Mouse (Mus musculus): ENCODE data around the gene Gm17657. TPM values are rescaled to one million over a fixed set of nuclear protein-coding genes. Genes with fewer than 3 reads are reported as not detected.
A peak's percentile ranks its signal among the peaks of the same experiment; 100 is the strongest.

The Gm17657 gene
- polyA plus RNA-seq, 1 experiment from 2014 or later: not detected

- no peak overlapping the region for H3K4me2 ChIP-seq
- 0 out of 2 replicates have a peak overlapping the region, but pooled peaks have one; percentile 10 for H3K27ac ChIP-seq (ENCODE audit: low read depth)
- no peaks in the 10 kb centered on the region for H3K4me1 ChIP-seq (ENCODE audit: insufficient read depth)
- peaks cover 24% of the 10 kb centered on the region for H3K36me3 ChIP-seq (ENCODE audit: insufficient read depth)
- WGBS: 83% methylated on average over 3 of the region's 3 CpGs
- no peaks in the 10 kb centered on the region for H3K27me3 ChIP-seq (ENCODE audit: insufficient read depth, low read length)
- no peak for TF ChIP-seq CTCF (IDR thresholded peaks at IDR 0.05; ENCODE audit: low read depth)
- H3K4me3 ChIP-seq (ENCODE audit: low read depth, low read length): no peak overlapping the region
- no peaks in the 10 kb centered on the region for H3K9me3 ChIP-seq (ENCODE audit: low read depth, low read length)
- DNase-seq (no peak), ATAC-seq (ENCODE audit: insufficient read depth) (no peak)
- H3K9ac ChIP-seq: no peak overlapping the region
These were observed 52.4 kb downstream of the Gm17657 start for GRCm38 (mm10) chr17:29497071-29497354.

- no peak overlapping the region for H3K9ac ChIP-seq
- DNase-seq: no peak
- H3K36me3 ChIP-seq (ENCODE audit: insufficient read depth): peaks cover 24% of the 10 kb centered on the region
- ATAC-seq (ENCODE audit: insufficient read depth): no peak
- no peaks in the 10 kb centered on the region for H3K9me3 ChIP-seq (ENCODE audit: low read depth, low read length)
- H3K27ac ChIP-seq (ENCODE audit: low read depth): 0 out of 2 replicates have a peak overlapping the region, but pooled peaks have one; percentile 10
- no peak overlapping the region for H3K4me2 ChIP-seq
- no peak overlapping the region for H3K4me3 ChIP-seq (ENCODE audit: low read depth, low read length)
- H3K4me1 ChIP-seq (ENCODE audit: insufficient read depth): no peaks in the 10 kb centered on the region
- no peak for TF ChIP-seq CTCF (IDR thresholded peaks at IDR 0.05; ENCODE audit: low read depth)
- no peaks in the 10 kb centered on the region for H3K27me3 ChIP-seq (ENCODE audit: insufficient read depth, low read length)
- 77% methylated on average over 6 of the region's 6 CpGs for WGBS
These were observed 53.0 kb downstream of the Gm17657 start for GRCm38 (mm10) chr17:29496211-29497070.

GRCm38 (mm10) chr17:29494732-29495076 is 54.7 kb downstream of the Gm17657 start:
- no peaks in the 10 kb centered on the region for H3K9me3 ChIP-seq (ENCODE audit: low read depth, low read length)
- H3K4me1 ChIP-seq (ENCODE audit: insufficient read depth): no peaks in the 10 kb centered on the region
- 57% methylated on average over 8 of the region's 8 CpGs for WGBS
- peaks cover 24% of the 10 kb centered on the region for H3K36me3 ChIP-seq (ENCODE audit: insufficient read depth)
- no peak for TF ChIP-seq CTCF (IDR thresholded peaks at IDR 0.05; ENCODE audit: low read depth)
- no peak overlapping the region for H3K9ac ChIP-seq
- ATAC-seq (ENCODE audit: insufficient read depth) (no peak), DNase-seq (no peak)
- H3K4me2 ChIP-seq: no peak overlapping the region
- H3K4me3 ChIP-seq (ENCODE audit: low read depth, low read length): 0 out of 2 replicates have a peak overlapping the region, but pooled peaks have one; percentile 95
- H3K27ac ChIP-seq (ENCODE audit: low read depth): no peak overlapping the region
- H3K27me3 ChIP-seq (ENCODE audit: insufficient read depth, low read length): no peaks in the 10 kb centered on the region

GRCm38 (mm10) chr17:29494062-29494731 is 55.2 kb downstream of the Gm17657 start:
- no peaks in the 10 kb centered on the region for H3K9me3 ChIP-seq (ENCODE audit: low read depth, low read length)
- no peak for TF ChIP-seq CTCF (IDR thresholded peaks at IDR 0.05; ENCODE audit: low read depth)
- H3K27me3 ChIP-seq (ENCODE audit: insufficient read depth, low read length): no peaks in the 10 kb centered on the region
- ATAC-seq (ENCODE audit: insufficient read depth) (no peak), DNase-seq (no peak)
- WGBS: 69% methylated on average over 10 of the region's 10 CpGs
- H3K9ac ChIP-seq: no peak overlapping the region
- no peaks in the 10 kb centered on the region for H3K4me1 ChIP-seq (ENCODE audit: insufficient read depth)
- H3K4me3 ChIP-seq (ENCODE audit: low read depth, low read length): peak overlapping the region; percentile 95; the same call in 1 of the 2 replicates
- H3K27ac ChIP-seq (ENCODE audit: low read depth): no peak overlapping the region
- peak overlapping the region; percentile 93; the same call in 1 of the 2 replicates for H3K4me2 ChIP-seq
- peaks cover 24% of the 10 kb centered on the region for H3K36me3 ChIP-seq (ENCODE audit: insufficient read depth)

GRCm38 (mm10) chr17:29493461-29493980 is 55.9 kb downstream of the Gm17657 start:
- H3K27ac ChIP-seq (ENCODE audit: low read depth): peak overlapping the region; percentile 52; the same call in 1 of the 2 replicates
- H3K9ac ChIP-seq: peak overlapping the region; percentile 40
- H3K4me1 ChIP-seq (ENCODE audit: insufficient read depth): no peaks in the 10 kb centered on the region
- ATAC-seq (ENCODE audit: insufficient read depth): no peak
- no peaks in the 10 kb centered on the region for H3K9me3 ChIP-seq (ENCODE audit: low read depth, low read length)
- H3K4me2 ChIP-seq: peak overlapping the region; percentile 93
- no peak for DNase-seq
- WGBS: 72% methylated on average over 11 of the region's 11 CpGs
- peaks cover 24% of the 10 kb centered on the region for H3K36me3 ChIP-seq (ENCODE audit: insufficient read depth)
- no peak for TF ChIP-seq CTCF (IDR thresholded peaks at IDR 0.05; ENCODE audit: low read depth)
- peak overlapping the region; percentile 95 for H3K4me3 ChIP-seq (ENCODE audit: low read depth, low read length)
- no peaks in the 10 kb centered on the region for H3K27me3 ChIP-seq (ENCODE audit: insufficient read depth, low read length)

GRCm38 (mm10) chr17:29492269-29493191 is 56.9 kb downstream of the Gm17657 start:
- no peak for ATAC-seq (ENCODE audit: insufficient read depth)
- WGBS: 2% methylated on average over 22 of the region's 22 CpGs
- Histone ChIP-seq H3K36me3 (ENCODE audit: insufficient read depth) (peaks cover 24% of the 10 kb centered on the region), H3K4me2 (peak overlapping the region; percentile 93), H3K9ac (peak overlapping the region; percentile 88), H3K27me3 (ENCODE audit: insufficient read depth, low read length) (no peaks in the 10 kb centered on the region), H3K4me1 (ENCODE audit: insufficient read depth) (no peaks in the 10 kb centered on the region), H3K27ac (ENCODE audit: low read depth) (peak overlapping the region; percentile 90), H3K4me3 (ENCODE audit: low read depth, low read length) (peak overlapping the region; percentile 95), H3K9me3 (ENCODE audit: low read depth, low read length) (no peaks in the 10 kb centered on the region)
- TF ChIP-seq CTCF (IDR thresholded peaks at IDR 0.05; ENCODE audit: low read depth): peak; percentile 85
- peak; percentile 87 for DNase-seq

Measured in lung, embryonic 14.5 days (tissue).